Mouse (Mus musculus): ENCODE results near the gene Cpsf6.

The Cpsf6 gene

GRCm38 (mm10) chr10:117379908-117380307, at the start of gene Cpsf6:
TSS of gene Cpsf6 (minus strand) at chr10:117380015.
- in situ Hi-C loops (cut with MboI), result no loop called here

GRCm38 (mm10) chr10:117426615-117426969, 46.8 kb upstream of the Cpsf6 start:
- in situ Hi-C loops (cut with MboI), result no loop called here

- in situ Hi-C loops (cut with MboI), result no loop called here
Observed at GRCm38 (mm10) chr10:117425907-117426614, 46.2 kb upstream of the Cpsf6 start.

- in situ Hi-C loops (cut with MboI), result no loop called here
Observed at GRCm38 (mm10) chr10:117425013-117425412, 45.2 kb upstream of the Cpsf6 start.

- in situ Hi-C loops (cut with MboI), result no loop called here
Observed at GRCm38 (mm10) chr10:117424146-117424905, 44.5 kb upstream of the Cpsf6 start.

GRCm38 (mm10) chr10:117423025-117424002, 43.5 kb upstream of the Cpsf6 start:
- in situ Hi-C loops (cut with MboI), result no loop called here

GRCm38 (mm10) chr10:117422174-117422808, 42.5 kb upstream of the Cpsf6 start:
- in situ Hi-C loops (cut with MboI), result no loop called here

- in situ Hi-C loops (cut with MboI), result no loop called here
Observed at GRCm38 (mm10) chr10:117421283-117422107, 41.7 kb upstream of the Cpsf6 start.

- in situ Hi-C loops (cut with MboI), result no loop called here
Observed at GRCm38 (mm10) chr10:117420502-117421282, 40.9 kb upstream of the Cpsf6 start.

GRCm38 (mm10) chr10:117419577-117420290, 39.9 kb upstream of the Cpsf6 start:
- in situ Hi-C loops (cut with MboI), result no loop called here

GRCm38 (mm10) chr10:117418668-117419237, 38.9 kb upstream of the Cpsf6 start:
- in situ Hi-C loops (cut with MboI), result no loop called here

GRCm38 (mm10) chr10:117417772-117418667, 38.2 kb upstream of the Cpsf6 start:
- in situ Hi-C loops (cut with MboI), result no loop called here

- in situ Hi-C loops (cut with MboI), result no loop called here
Observed at GRCm38 (mm10) chr10:117417470-117417767, 37.6 kb upstream of the Cpsf6 start.

GRCm38 (mm10) chr10:117416636-117417469, 37.0 kb upstream of the Cpsf6 start:
- in situ Hi-C loops (cut with MboI), result no loop called here

GRCm38 (mm10) chr10:117416095-117416494, 36.3 kb upstream of the Cpsf6 start:
- in situ Hi-C loops (cut with MboI), result no loop called here

- in situ Hi-C loops (cut with MboI), result no loop called here
Observed at GRCm38 (mm10) chr10:117415364-117416057, 35.7 kb upstream of the Cpsf6 start.

GRCm38 (mm10) chr10:117414726-117415125, 34.9 kb upstream of the Cpsf6 start:
- in situ Hi-C loops (cut with MboI), result no loop called here
